Mouse (Mus musculus) embryonic fibroblast, embryonic 13.5 days (primary cell): ENCODE measurements at regions not wholly inside any gene's neighbourhood (a gene's known extent, or its start where the extent isn't known, plus 50 kb on each side); places are given as distances from the start of the nearest gene placed in this dataset.
"Not testable (repeated sequence)": the region's sequence is repeated elsewhere in the genome, so short reads cannot be mapped to it uniquely, and the experiment has no call there.

Experiments used
- H3K27ac ChIP-seq: 2 replicates; pipeline ENCODE4 v1.5.1; 2012; ENCODE audit warnings: low read length, control low read depth, inconsistent platforms; ENCODE audit not compliant: insufficient read depth
- H3K4me1 ChIP-seq: 2 replicates; pipeline ENCODE4 v1.6.1; 2011; ENCODE audit warnings: low read length; ENCODE audit not compliant: control insufficient read depth, insufficient read depth
- H3K4me3 ChIP-seq: 2 replicates; pipeline ENCODE4 v1.5.1; 2011; ENCODE audit warnings: mild to moderate bottlenecking, control low read depth, low read length; ENCODE audit not compliant: insufficient read depth
- CTCF ChIP-seq: IDR thresholded peaks from 2 replicates; pipeline ENCODE4 v1.5.1; 2011; ENCODE audit warnings: mild to moderate bottlenecking, control low read depth, low read length, moderate library complexity, borderline replicate concordance; ENCODE audit not compliant: insufficient read depth
- POLR2A ChIP-seq: IDR thresholded peaks from 2 replicates; pipeline ENCODE4 v1.6.1; 2011; ENCODE audit warnings: low read depth, mild to moderate bottlenecking, control low read depth, low read length, moderate library complexity

- no peak overlapping the region for H3K4me3 ChIP-seq
- TF ChIP-seq CTCF (no peak), POLR2A (no peak)
- no peak overlapping the region for H3K27ac ChIP-seq
- H3K4me1 ChIP-seq = no peaks in the 10 kb centered on the region
Observed at GRCm38 (mm10) chr17:82674593-82674992, 540.5 kb upstream of the Pkdcc start.

- H3K4me3 ChIP-seq, H3K27ac ChIP-seq, H3K4me1 ChIP-seq: not testable (repeated sequence)
Observed at GRCm38 (mm10) chr17:82666557-82666956, 548.5 kb upstream of the Pkdcc start.

- TF ChIP-seq CTCF (no peak), POLR2A (no peak)
- Histone ChIP-seq H3K27ac (no peak overlapping the region), H3K4me1 (no peaks in the 10 kb centered on the region), H3K4me3 (no peak overlapping the region)
Observed at GRCm38 (mm10) chr17:82664352-82664751, 550.7 kb upstream of the Pkdcc start.

GRCm38 (mm10) chr17:82636459-82637189 is 578.5 kb upstream of the Pkdcc start:
- TF ChIP-seq POLR2A = no peak
- no peak for TF ChIP-seq CTCF
- H3K4me1 ChIP-seq = no peaks in the 10 kb centered on the region
- H3K27ac ChIP-seq = no peak overlapping the region
- no peak overlapping the region for H3K4me3 ChIP-seq

- TF ChIP-seq POLR2A (no peak), CTCF (no peak)
- Histone ChIP-seq H3K27ac (no peak overlapping the region), H3K4me1 (no peaks in the 10 kb centered on the region), H3K4me3 (no peak overlapping the region)
Observed at GRCm38 (mm10) chr17:82635849-82636248, 579.2 kb upstream of the Pkdcc start.

GRCm38 (mm10) chr17:82606642-82607175 is 608.4 kb upstream of the Pkdcc start:
- H3K4me3 ChIP-seq = no peak overlapping the region
- TF ChIP-seq POLR2A = no peak
- TF ChIP-seq CTCF = no peak
- no peak overlapping the region for H3K27ac ChIP-seq
- H3K4me1 ChIP-seq = no peaks in the 10 kb centered on the region

- no peak overlapping the region for H3K27ac ChIP-seq
- H3K4me3 ChIP-seq = no peak overlapping the region
- H3K4me1 ChIP-seq = no peaks in the 10 kb centered on the region
- TF ChIP-seq POLR2A (no peak), CTCF (no peak)
Observed at GRCm38 (mm10) chr17:82583801-82584200, 631.3 kb upstream of the Pkdcc start.

- H3K4me1 ChIP-seq = no peaks in the 10 kb centered on the region
- H3K4me3 ChIP-seq = no peak overlapping the region
- no peak overlapping the region for H3K27ac ChIP-seq
- TF ChIP-seq POLR2A (no peak), CTCF (no peak)
Observed at GRCm38 (mm10) chr17:82533521-82533920, 681.6 kb upstream of the Pkdcc start.

- no peak for TF ChIP-seq POLR2A
- no peak for TF ChIP-seq CTCF
- Histone ChIP-seq H3K27ac (no peak overlapping the region), H3K4me3 (no peak overlapping the region), H3K4me1 (no peaks in the 10 kb centered on the region)
Observed at GRCm38 (mm10) chr17:82518129-82518528, 697.0 kb upstream of the Pkdcc start.

GRCm38 (mm10) chr17:82516850-82517249 is 698.2 kb upstream of the Pkdcc start:
- no peaks in the 10 kb centered on the region for H3K4me1 ChIP-seq
- H3K27ac ChIP-seq = no peak overlapping the region
- TF ChIP-seq CTCF (no peak), POLR2A (no peak)
- H3K4me3 ChIP-seq = no peak overlapping the region

GRCm38 (mm10) chr17:82513816-82514215 is 701.3 kb upstream of the Pkdcc start:
- H3K4me3 ChIP-seq = no peak overlapping the region
- TF ChIP-seq POLR2A (no peak), CTCF (no peak)
- no peaks in the 10 kb centered on the region for H3K4me1 ChIP-seq
- H3K27ac ChIP-seq = no peak overlapping the region
